Mouse (Mus musculus) neural tube, embryonic 11.5 days (tissue): ENCODE results near the gene Adamts3. TPM values are rescaled to one million over a fixed set of nuclear protein-coding genes. Genes with fewer than 3 reads are reported as not detected.
A peak's percentile ranks its signal among the peaks of the same experiment; 100 is the strongest.

Experiments used
- ATAC-seq: fragments of 200-750 bp; cut with Nextera tagmentation; 2 replicates; pipeline ENCODE4 v1.8.0; 2017; ENCODE audit warnings: moderate number of reproducible peaks, mild to moderate bottlenecking, moderate TSS enrichment, moderate library complexity; ENCODE audit not compliant: insufficient read depth, low FRiP score, low TSS enrichment
- DNase-seq: peaks from one replicate; pipeline ENCODE4 v3.0.0-alpha.2; 2015; ENCODE audit warnings: low spot score
- H3K27ac ChIP-seq: fragments of 300-500 bp; sonication (generic); 2 replicates; pipeline ENCODE4 v1.5.1; 2014; ENCODE audit warnings: low read depth, mild to moderate bottlenecking, low read length
- H3K27me3 ChIP-seq: fragments of 300-500 bp; sonication (generic); 2 replicates; pipeline ENCODE4 v1.6.1; 2014; ENCODE audit warnings: mild to moderate bottlenecking, low read length, mixed read lengths; ENCODE audit not compliant: control insufficient read depth, insufficient read depth
- H3K36me3 ChIP-seq: fragments of 300-500 bp; sonication (generic); 2 replicates; pipeline ENCODE4 v1.6.1; 2014; ENCODE audit warnings: mild to moderate bottlenecking, low read length, moderate library complexity, mixed read lengths; ENCODE audit not compliant: control insufficient read depth, insufficient read depth
- H3K4me1 ChIP-seq: fragments of 300-500 bp; sonication (generic); 2 replicates; pipeline ENCODE4 v1.6.1; 2014; ENCODE audit warnings: low read length, mixed read lengths; ENCODE audit not compliant: control insufficient read depth, insufficient read depth
- H3K4me2 ChIP-seq: fragments of 300-500 bp; sonication (generic); 2 replicates; pipeline ENCODE4 v1.6.1; 2014; ENCODE audit warnings: low read depth, mild to moderate bottlenecking, moderate library complexity
- H3K4me3 ChIP-seq: fragments of 300-500 bp; sonication (generic); 2 replicates; pipeline ENCODE4 v1.5.1; 2014; ENCODE audit warnings: low read depth, low read length
- H3K9ac ChIP-seq: fragments of 300-500 bp; sonication (generic); 2 replicates; pipeline ENCODE4 v1.6.1; 2014; ENCODE audit warnings: mild to moderate bottlenecking, low read length
- H3K9me3 ChIP-seq: fragments of 300-500 bp; sonication (generic); 2 replicates; pipeline ENCODE4 v1.6.1; 2016; ENCODE audit warnings: low read length; ENCODE audit not compliant: control insufficient read depth
- WGBS: fragments of 180-500 bp; shearing (Covaris S2); extraction: QIAGEN DNeasy Blood & Tissue Kit; methylation state at CpG from one replicate; pipeline ENCODE4 v1.1.7; 2014; 5-methylcytosine and 5-hydroxymethylcytosine counted together
- polyA plus RNA-seq: library from polyadenylated mRNA; unstranded; fragments of >200 nt; fragmentation: Nextera tagmentation; extraction: Ambion mirVana; gene quantifications from 2 replicates; pipeline ENCODE4 v1.2.1, GENCODE M21; 2014

The Adamts3 gene
- polyA plus RNA-seq, result 4.0 and 6.4 TPM in 2 replicates

- peak within 1 kb of the TSS; percentile 65 for H3K4me3 ChIP-seq
- H3K4me2 ChIP-seq, result peak within 1 kb of the TSS; percentile 100
- no peaks in the 10 kb centered on the region for H3K36me3 ChIP-seq
- H3K9ac ChIP-seq, result peak within 1 kb of the TSS; percentile 78
- WGBS, result under 1% methylated on average over 46 of the region's 78 CpGs
- ATAC-seq (peak; percentile 82), DNase-seq (peak; percentile 82)
- no peaks in the 10 kb centered on the region for H3K27me3 ChIP-seq
- no peak within 1 kb of the TSS for H3K27ac ChIP-seq
- no peaks in the 10 kb centered on the region for H3K9me3 ChIP-seq
- no peaks in the 10 kb centered on the region; the same call in 1 of the 2 replicates for H3K4me1 ChIP-seq
Observed at GRCm38 (mm10) chr5:89883051-89883907, at the start of gene Adamts3. Gene Adamts3 (minus strand): TSS chr5:89883334.

- H3K9me3 ChIP-seq, result no peaks in the 10 kb centered on the region
- WGBS, result 88% methylated on average over 4 of the region's 4 CpGs
- H3K9ac ChIP-seq, result no peak overlapping the region
- H3K36me3 ChIP-seq, result no peaks in the 10 kb centered on the region
- no peaks in the 10 kb centered on the region for H3K27me3 ChIP-seq
- no peak overlapping the region for H3K4me2 ChIP-seq
- no peak overlapping the region for H3K27ac ChIP-seq
- H3K4me3 ChIP-seq, result no peak overlapping the region
- no peaks in the 10 kb centered on the region for H3K4me1 ChIP-seq
- DNase-seq (no peak), ATAC-seq (no peak)
Observed at GRCm38 (mm10) chr5:89931511-89931910, 48.4 kb upstream of the Adamts3 start.

- Histone ChIP-seq H3K27me3 (no peaks in the 10 kb centered on the region), H3K9me3 (no peaks in the 10 kb centered on the region), H3K9ac (no peak overlapping the region), H3K27ac (no peak overlapping the region), H3K36me3 (no peaks in the 10 kb centered on the region), H3K4me1 (no peaks in the 10 kb centered on the region), H3K4me2 (no peak overlapping the region), H3K4me3 (no peak overlapping the region)
- ATAC-seq (peak; percentile 51), DNase-seq (no peak)
Observed at GRCm38 (mm10) chr5:89912359-89912758, 29.2 kb upstream of the Adamts3 start.

- ATAC-seq, result peak; percentile 63
Observed at GRCm38 (mm10) chr5:89911950-89912349, 28.8 kb upstream of the Adamts3 start.

GRCm38 (mm10) chr5:89911508-89911907 lies 28.4 kb upstream of the Adamts3 start:
- Histone ChIP-seq H3K36me3 (no peaks in the 10 kb centered on the region), H3K27ac (no peak overlapping the region), H3K4me1 (no peaks in the 10 kb centered on the region), H3K9ac (no peak overlapping the region), H3K27me3 (no peaks in the 10 kb centered on the region), H3K4me2 (no peak overlapping the region), H3K4me3 (no peak overlapping the region), H3K9me3 (no peaks in the 10 kb centered on the region)
- ATAC-seq (no peak), DNase-seq (no peak)
- WGBS, result 62% methylated on average over 4 of the region's 4 CpGs

More at GRCm38 (mm10) chr5:89911950-89912349, 28.8 kb upstream of the Adamts3 start:
- Histone ChIP-seq H3K9ac (no peak overlapping the region), H3K27me3 (no peaks in the 10 kb centered on the region), H3K36me3 (no peaks in the 10 kb centered on the region), H3K4me2 (no peak overlapping the region), H3K4me1 (no peaks in the 10 kb centered on the region), H3K9me3 (no peaks in the 10 kb centered on the region), H3K4me3 (no peak overlapping the region), H3K27ac (no peak overlapping the region)
- DNase-seq, result peak; percentile 44
- 33% methylated on average over 7 of the region's 7 CpGs for WGBS

GRCm38 (mm10) chr5:89906884-89907431 lies 23.8 kb upstream of the Adamts3 start:
- H3K27me3 ChIP-seq, result no peaks in the 10 kb centered on the region
- H3K9ac ChIP-seq, result no peak overlapping the region
- no peak overlapping the region for H3K4me3 ChIP-seq
- no peaks in the 10 kb centered on the region for H3K9me3 ChIP-seq
- DNase-seq (peak; percentile 35), ATAC-seq (peak; percentile 28; the same call in 1 of the 2 replicates)
- 42% methylated on average over 13 of the region's 13 CpGs for WGBS
- H3K4me2 ChIP-seq, result no peak overlapping the region
- no peaks in the 10 kb centered on the region for H3K36me3 ChIP-seq
- no peaks in the 10 kb centered on the region for H3K4me1 ChIP-seq
- H3K27ac ChIP-seq, result no peak overlapping the region

- H3K36me3 ChIP-seq, result no peaks in the 10 kb centered on the region
- no peaks in the 10 kb centered on the region for H3K9me3 ChIP-seq
- ATAC-seq, result no peak
- no peak overlapping the region for H3K4me3 ChIP-seq
- 88% methylated on average over 5 of the region's 5 CpGs for WGBS
- no peaks in the 10 kb centered on the region for H3K27me3 ChIP-seq
- no peak for DNase-seq
- H3K4me2 ChIP-seq, result no peak overlapping the region
- H3K4me1 ChIP-seq, result no peaks in the 10 kb centered on the region
- H3K9ac ChIP-seq, result no peak overlapping the region
- H3K27ac ChIP-seq, result no peak overlapping the region
Observed at GRCm38 (mm10) chr5:89901026-89901425, 17.9 kb upstream of the Adamts3 start.

- Histone ChIP-seq H3K27me3 (no peaks in the 10 kb centered on the region), H3K4me1 (no peaks in the 10 kb centered on the region), H3K4me2 (no peak overlapping the region), H3K27ac (no peak overlapping the region), H3K36me3 (no peaks in the 10 kb centered on the region), H3K9ac (no peak overlapping the region), H3K9me3 (no peaks in the 10 kb centered on the region), H3K4me3 (no peak overlapping the region)
- DNase-seq, result no peak
- ATAC-seq, result no peak
- 79% methylated on average over 9 of the region's 9 CpGs for WGBS
Observed at GRCm38 (mm10) chr5:89897495-89897894, 14.4 kb upstream of the Adamts3 start.

- Histone ChIP-seq H3K4me2 (no peak overlapping the region), H3K36me3 (no peaks in the 10 kb centered on the region), H3K27ac (no peak overlapping the region), H3K4me1 (no peaks in the 10 kb centered on the region), H3K4me3 (no peak overlapping the region), H3K9ac (no peak overlapping the region), H3K9me3 (no peaks in the 10 kb centered on the region), H3K27me3 (no peaks in the 10 kb centered on the region)
- no peak for ATAC-seq
- no peak for DNase-seq
- 80% methylated on average over 7 of the region's 7 CpGs for WGBS
Observed at GRCm38 (mm10) chr5:89895520-89895919, 12.4 kb upstream of the Adamts3 start.
